Mouse (Mus musculus) C2C12 (cell line): ENCODE results near the gene Fam69a. TPM values are rescaled to one million over a fixed set of nuclear protein-coding genes. Genes with fewer than 3 reads are reported as not detected.
"Not testable (repeated sequence)": the region's sequence is repeated elsewhere in the genome, so short reads cannot be mapped to it uniquely, and the experiment has no call there.

Experiments
- H3K27me3 ChIP-seq: one replicate; pipeline ENCODE4 v1.6.1; 2011; ENCODE audit not compliant: control insufficient read depth, insufficient read depth, insufficient read length
- H3K36me3 ChIP-seq: one replicate; pipeline ENCODE4 v1.6.1; 2011; ENCODE audit not compliant: control insufficient read depth, insufficient read depth
- H3K4me3 ChIP-seq: one replicate; pipeline ENCODE4 v1.5.1; 2011; ENCODE audit warnings: mild to moderate bottlenecking, control low read depth; ENCODE audit not compliant: poor library complexity, insufficient read depth, severe bottlenecking
- H3K79me2 ChIP-seq: one replicate; pipeline ENCODE4 v1.6.1; 2011; ENCODE audit not compliant: control insufficient read depth, insufficient read depth
- H3K79me3 ChIP-seq: one replicate; pipeline ENCODE4 v1.6.1; 2011; ENCODE audit warnings: low read depth, control low read depth
- H3ac ChIP-seq: one replicate; pipeline ENCODE3; 2011; ENCODE audit warnings: low read depth; ENCODE audit not compliant: control insufficient read depth, insufficient read length
- CEBPB ChIP-seq: IDR thresholded peaks from one replicate; pipeline ENCODE4 v1.6.1; 2011; ENCODE audit warnings: low read depth, mild to moderate bottlenecking, control low read depth, moderate library complexity
- CTCF ChIP-seq: IDR thresholded peaks from one replicate; pipeline ENCODE4 v1.5.1; 2011; ENCODE audit not compliant: control insufficient read depth, insufficient read depth, insufficient read length
- FOSL1 ChIP-seq: IDR thresholded peaks from one replicate; pipeline ENCODE4 v1.8.0; 2011; ENCODE audit warnings: mild to moderate bottlenecking, low read length; ENCODE audit not compliant: poor library complexity, insufficient read depth, severe bottlenecking
- MAX ChIP-seq: IDR thresholded peaks from one replicate; pipeline ENCODE4 v1.6.1; 2011; ENCODE audit warnings: mild to moderate bottlenecking, control low read depth
- MYOD1 ChIP-seq: IDR thresholded peaks from one replicate; pipeline ENCODE4 v1.6.1; 2011; ENCODE audit warnings: low read depth; ENCODE audit not compliant: control insufficient read depth, insufficient read length
- MYOG ChIP-seq: IDR thresholded peaks from one replicate; pipeline ENCODE4 v1.6.1; 2011; ENCODE audit not compliant: control insufficient read depth, insufficient read length; ENCODE audit errors: extremely low read depth
- USF1 ChIP-seq: IDR thresholded peaks from one replicate; pipeline ENCODE4 v1.6.1; 2011; ENCODE audit warnings: low read depth, mild to moderate bottlenecking, control low read depth, moderate library complexity
- polyA plus RNA-seq: library from polyadenylated mRNA; unstranded; fragments of >200 nt; fragmentation: generic; extraction: Trizol; gene quantifications from one replicate; pipeline ENCODE4 v1.2.1, GENCODE M21; 2012; ENCODE audit warnings: missing spikeins

The Fam69a gene
- polyA plus RNA-seq, 1 experiment: 4.8 TPM

DNA sequence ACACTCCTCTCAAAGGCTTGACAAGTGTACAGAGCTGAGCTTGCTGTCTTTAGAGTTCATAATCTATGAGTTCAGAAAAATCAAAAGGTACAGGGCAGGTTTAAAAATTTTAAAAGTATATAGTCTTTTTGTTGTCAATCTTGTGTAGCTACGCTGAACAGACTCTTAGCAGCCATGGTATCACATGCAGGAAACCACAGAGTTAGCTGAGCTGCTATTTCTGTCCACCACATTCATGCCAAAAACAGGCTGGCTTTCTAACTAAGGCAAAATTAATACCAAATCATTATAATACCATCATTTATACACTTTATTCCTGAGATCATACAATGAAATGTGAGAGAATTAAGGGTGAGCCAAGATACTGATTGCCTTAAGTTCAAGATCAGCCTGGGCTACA, 40.4 kb downstream of the Fam69a start:
- Histone ChIP-seq H3K79me3 (peaks cover 3% of the 10 kb centered on the region), H3K36me3 (no peaks in the 10 kb centered on the region), H3ac (no peak overlapping the region), H3K4me3 (no peak overlapping the region), H3K79me2 (peaks cover 10% of the 10 kb centered on the region), H3K27me3 (no peaks in the 10 kb centered on the region)
- TF ChIP-seq MYOD1: no peak
- no peak for TF ChIP-seq USF1
- no peak for TF ChIP-seq FOSL1
- no peak for TF ChIP-seq MYOG

DNA sequence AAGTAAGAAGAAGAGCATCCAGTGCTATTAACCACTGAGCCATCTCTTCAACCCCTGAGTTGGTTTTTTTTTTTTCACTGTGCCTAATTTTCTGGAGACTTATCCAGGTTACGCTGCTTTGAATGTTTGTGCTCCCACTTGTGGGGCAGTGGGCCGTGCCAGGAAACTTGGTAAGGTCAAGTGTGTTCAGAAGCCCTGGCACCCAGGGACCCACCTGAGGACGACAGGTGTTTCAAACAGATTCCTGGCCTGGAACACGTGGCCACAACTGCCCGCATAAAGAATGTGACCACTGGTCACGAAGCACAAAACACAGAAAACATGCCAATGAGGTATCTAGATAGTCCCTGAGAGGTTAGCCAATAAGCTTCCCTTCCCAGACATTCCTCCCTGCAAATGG, 43.4 kb downstream of the Fam69a start:
- Histone ChIP-seq H3K79me3 (peaks cover 3% of the 10 kb centered on the region), H3K36me3 (no peaks in the 10 kb centered on the region), H3K27me3 (no peaks in the 10 kb centered on the region), H3K79me2 (peaks cover 10% of the 10 kb centered on the region), H3K4me3 (no peak overlapping the region), H3ac (no peak overlapping the region)
- TF ChIP-seq MYOD1 (no peak), MAX (no peak), CTCF (no peak)

DNA sequence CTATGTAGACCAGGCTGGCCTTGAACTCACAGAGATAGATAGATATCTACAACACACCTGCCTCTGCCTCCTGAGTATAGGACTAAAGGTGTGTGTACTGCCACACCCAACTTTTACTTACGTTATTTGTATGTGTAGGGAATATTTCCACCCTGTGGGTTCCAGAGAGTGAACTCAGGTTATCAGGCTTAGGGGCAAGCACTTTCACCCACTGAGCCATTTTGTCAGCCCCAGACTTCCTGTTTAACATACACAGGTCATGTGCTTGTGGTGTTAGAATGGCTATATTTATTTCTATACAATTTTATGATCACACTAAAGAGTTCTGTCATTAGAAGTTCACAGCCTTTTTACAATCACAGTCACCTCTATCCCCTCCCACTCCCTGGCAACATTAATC, 43.9 kb downstream of the Fam69a start:
- peaks cover 3% of the 10 kb centered on the region for H3K79me3 ChIP-seq
- H3K4me3 ChIP-seq: no peak overlapping the region
- H3K36me3 ChIP-seq: no peaks in the 10 kb centered on the region
- H3K27me3 ChIP-seq: no peaks in the 10 kb centered on the region
- TF ChIP-seq FOSL1: no peak
- TF ChIP-seq CTCF: no peak
- no peak overlapping the region for H3ac ChIP-seq
- peaks cover 10% of the 10 kb centered on the region for H3K79me2 ChIP-seq

DNA sequence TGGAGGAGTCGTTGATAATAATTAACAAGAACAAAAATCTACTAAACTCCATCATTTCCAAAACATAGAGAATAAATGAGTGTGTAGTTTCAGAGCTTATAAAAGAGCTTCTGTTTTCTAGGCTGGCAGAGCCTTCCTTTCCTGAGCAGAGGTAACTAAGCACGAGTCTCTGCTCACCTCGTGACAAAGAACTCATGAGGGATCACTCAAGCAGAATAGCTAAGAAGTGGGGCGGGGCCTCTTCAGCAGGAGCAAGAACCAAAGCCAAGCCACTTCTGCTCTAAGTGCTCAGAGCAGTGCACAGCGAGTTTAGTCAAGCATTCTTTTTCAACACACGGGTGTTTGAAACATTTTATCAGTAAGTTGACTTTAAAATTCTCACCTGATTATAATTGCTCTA, 45.7 kb downstream of the Fam69a start:
- H3K27me3 ChIP-seq: no peaks in the 10 kb centered on the region
- peaks cover 3% of the 10 kb centered on the region for H3K79me3 ChIP-seq
- no peak overlapping the region for H3K4me3 ChIP-seq
- no peaks in the 10 kb centered on the region for H3K36me3 ChIP-seq
- H3K79me2 ChIP-seq: peaks cover 10% of the 10 kb centered on the region
- TF ChIP-seq MYOD1: no peak
- no peak for TF ChIP-seq FOSL1
- TF ChIP-seq MAX: no peak
- no peak for TF ChIP-seq CTCF
- TF ChIP-seq USF1: no peak
- no peak for TF ChIP-seq MYOG
- TF ChIP-seq CEBPB: no peak
- H3ac ChIP-seq: no peak overlapping the region

GRCm38 (mm10) chr5:107939701-107940100, 47.2 kb downstream of the Fam69a start:
- no peaks in the 10 kb centered on the region for H3K36me3 ChIP-seq
- H3K79me3 ChIP-seq: peaks cover 4% of the 10 kb centered on the region
- no peaks in the 10 kb centered on the region for H3K27me3 ChIP-seq
- no peak overlapping the region for H3K4me3 ChIP-seq
- TF ChIP-seq MYOD1: no peak
- TF ChIP-seq USF1: no peak
- TF ChIP-seq CEBPB: no peak
- no peak for TF ChIP-seq FOSL1
- no peak for TF ChIP-seq MAX
- no peak for TF ChIP-seq CTCF
- no peak for TF ChIP-seq MYOG
- H3K79me2 ChIP-seq: peaks cover 8% of the 10 kb centered on the region
- H3ac ChIP-seq: no peak overlapping the region

GRCm38 (mm10) chr5:107938886-107939285, 48.0 kb downstream of the Fam69a start:
- TF ChIP-seq MYOG (no peak), FOSL1 (no peak), CTCF (no peak), MYOD1 (no peak), MAX (no peak), CEBPB (no peak), USF1 (no peak)
- no peaks in the 10 kb centered on the region for H3K79me2 ChIP-seq
- peaks cover 4% of the 10 kb centered on the region for H3K79me3 ChIP-seq
- H3K4me3 ChIP-seq: no peak overlapping the region
- H3K36me3 ChIP-seq: no peaks in the 10 kb centered on the region
- no peak overlapping the region for H3ac ChIP-seq
- no peaks in the 10 kb centered on the region for H3K27me3 ChIP-seq

DNA sequence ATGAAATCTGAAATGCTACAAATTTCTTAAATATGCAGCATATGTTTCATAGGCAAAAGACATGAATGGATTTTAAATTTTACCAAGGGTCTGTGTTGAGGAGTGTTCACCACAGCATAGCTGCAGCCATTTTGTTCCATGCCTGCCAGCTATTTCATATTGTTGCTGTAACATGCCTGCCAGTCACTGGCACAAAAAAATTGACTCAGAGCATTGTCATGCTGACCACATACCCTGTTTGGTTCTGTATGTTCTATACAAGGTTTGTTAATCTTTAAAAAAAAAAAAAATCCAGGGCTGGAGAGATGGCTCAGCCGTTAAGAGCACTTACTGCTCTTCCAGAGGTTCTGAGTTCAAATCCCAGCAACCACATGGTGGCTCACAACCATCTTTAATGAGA, 48.4 kb downstream of the Fam69a start:
- not testable (repeated sequence) for H3K27me3 ChIP-seq, H3K79me3 ChIP-seq, H3K36me3 ChIP-seq, H3ac ChIP-seq, H3K79me2 ChIP-seq, H3K4me3 ChIP-seq
